Mouse (Mus musculus) frontal cortex, postnatal 36 days (tissue): ENCODE measurements at regions not wholly inside any gene's neighbourhood (a gene's known extent, or its start where the extent isn't known, plus 50 kb on each side); places are given as distances from the start of the nearest gene placed in this dataset.

Experiments
- DNase-seq, 2 experiments: peaks; one replicate each; pipeline ENCODE4 v3.0.0; 2022; ENCODE audit warnings: low spot score in 2 of 2

DNA sequence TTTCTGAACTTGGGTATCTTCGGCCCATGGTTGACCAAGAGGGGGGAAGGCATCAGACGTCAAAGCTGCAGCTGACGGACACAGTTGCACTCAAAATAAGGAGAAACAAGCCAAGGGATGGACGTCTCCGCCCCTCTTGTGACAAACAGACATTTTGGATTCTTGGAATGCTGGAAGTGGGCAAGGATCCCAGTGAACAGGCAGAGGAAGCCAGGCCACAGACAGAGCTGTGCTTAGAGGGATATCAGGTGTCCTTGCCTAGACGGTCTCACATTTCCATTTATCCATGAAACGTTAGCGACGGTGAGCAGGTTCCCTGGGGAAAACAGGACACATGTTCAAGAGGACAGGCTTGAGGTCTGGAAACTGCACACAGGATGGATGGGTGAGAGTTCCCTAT, 191.2 kb downstream of the Hs3st3b1 start:
- DNase-seq = no peak

GRCm38 (mm10) chr11:63753260-63753659, 168.8 kb downstream of the Hs3st3b1 start:
- no peak for DNase-seq

DNA sequence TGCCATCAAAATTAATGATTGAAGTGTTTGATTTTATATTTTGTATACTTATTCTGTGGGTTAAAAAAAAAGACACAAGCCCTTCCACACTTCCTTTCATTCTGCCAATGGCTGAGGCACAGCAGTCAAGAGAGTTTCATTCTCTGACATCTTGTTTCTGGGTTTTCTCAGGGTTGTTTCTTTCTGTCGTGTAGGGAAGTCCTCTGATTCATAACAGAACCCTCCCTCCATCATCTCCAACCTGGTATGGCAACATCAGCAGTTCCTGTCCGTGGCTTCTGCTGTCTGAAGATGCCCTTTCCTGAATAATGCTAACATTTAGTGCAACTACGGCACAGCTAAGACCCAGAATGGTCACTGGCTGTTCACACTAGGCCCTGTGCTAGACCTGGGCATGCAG, 167.3 kb downstream of the Hs3st3b1 start:
- DNase-seq = no peak

DNA sequence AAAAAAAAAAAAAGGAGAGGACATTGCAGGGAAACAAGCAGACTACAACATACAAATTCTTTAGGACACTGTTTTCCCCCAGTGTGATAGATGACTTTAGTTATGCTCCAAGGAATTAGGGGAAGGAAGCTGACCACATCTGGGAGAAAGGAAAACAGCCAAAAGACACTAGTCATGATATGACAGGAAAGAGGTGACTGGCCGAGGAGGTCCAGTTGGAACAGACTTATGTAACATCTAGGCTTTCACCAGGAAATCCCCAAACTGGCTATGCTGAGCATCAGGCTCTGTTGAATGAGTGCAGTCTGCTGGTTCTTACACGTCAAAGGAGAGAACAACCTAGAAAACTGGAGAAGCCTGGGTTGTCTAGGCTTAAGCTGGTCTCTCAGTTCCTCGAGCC, 163.8 kb downstream of the Hs3st3b1 start:
- DNase-seq = no peak

DNA sequence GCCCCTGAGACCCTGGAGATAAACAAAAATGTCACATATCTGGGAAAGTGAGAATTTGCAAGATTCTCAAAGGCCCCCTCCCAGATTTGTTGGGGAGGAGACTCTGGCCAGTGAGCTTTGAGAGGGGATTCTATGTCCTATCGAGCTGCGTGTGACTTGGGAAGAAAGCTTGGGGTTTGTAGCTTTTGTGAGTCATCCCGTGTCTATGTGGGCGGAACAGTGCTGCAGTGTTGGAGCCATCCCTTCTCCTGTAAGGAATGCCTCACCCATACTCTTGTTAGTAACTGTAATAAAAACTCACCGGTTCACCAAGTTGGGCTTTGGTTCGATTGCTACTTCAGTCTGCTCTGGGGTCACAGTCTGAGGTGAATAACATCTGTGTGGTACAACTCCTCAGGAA, 160.5 kb downstream of the Hs3st3b1 start:
- DNase-seq = peak; percentile 36 to 43

- no peak for DNase-seq
Measured at GRCm38 (mm10) chr11:63767631-63768250, 154.3 kb downstream of the Hs3st3b1 start.

DNA sequence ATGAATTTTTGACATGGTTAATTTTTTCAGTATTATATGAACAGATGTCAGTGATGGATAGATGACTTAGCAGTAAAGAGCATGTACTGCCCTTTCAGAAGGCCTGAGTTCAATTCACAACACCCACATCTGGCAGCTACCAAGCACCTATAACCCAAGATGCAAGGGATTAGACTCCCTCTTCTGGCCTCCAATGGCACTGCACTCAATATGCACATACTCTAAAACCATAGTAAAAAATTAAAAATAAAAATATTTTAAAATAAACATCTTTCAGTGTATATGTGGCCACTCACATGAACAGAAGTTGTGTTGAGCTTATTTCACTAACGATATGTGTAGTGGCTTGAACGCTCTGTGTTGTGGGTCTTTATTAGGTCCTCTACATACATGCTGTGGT, 152.4 kb downstream of the Hs3st3b1 start:
- no peak for DNase-seq

GRCm38 (mm10) chr11:63775382-63775781, 146.7 kb downstream of the Hs3st3b1 start:
- no peak for DNase-seq

DNA sequence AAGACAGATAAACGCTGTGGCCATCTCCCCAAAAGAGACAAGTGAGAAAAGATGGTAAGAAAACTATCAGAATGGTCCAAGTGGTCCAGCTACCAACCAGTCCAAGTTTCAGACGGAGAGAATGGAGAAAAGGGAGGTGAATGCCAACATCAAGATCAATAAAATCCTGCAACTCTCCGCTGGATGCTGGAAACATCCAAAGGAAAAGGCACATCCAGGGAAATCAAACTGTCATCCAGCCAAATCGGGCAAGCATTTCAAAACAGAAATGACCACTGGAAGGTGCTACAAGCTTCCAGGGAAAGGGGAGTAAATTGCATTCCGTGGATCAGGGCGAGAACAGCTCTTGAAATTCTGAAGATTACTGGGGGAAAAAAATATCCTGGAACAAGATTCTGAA, 142.7 kb downstream of the Hs3st3b1 start:
- no peak for DNase-seq

DNA sequence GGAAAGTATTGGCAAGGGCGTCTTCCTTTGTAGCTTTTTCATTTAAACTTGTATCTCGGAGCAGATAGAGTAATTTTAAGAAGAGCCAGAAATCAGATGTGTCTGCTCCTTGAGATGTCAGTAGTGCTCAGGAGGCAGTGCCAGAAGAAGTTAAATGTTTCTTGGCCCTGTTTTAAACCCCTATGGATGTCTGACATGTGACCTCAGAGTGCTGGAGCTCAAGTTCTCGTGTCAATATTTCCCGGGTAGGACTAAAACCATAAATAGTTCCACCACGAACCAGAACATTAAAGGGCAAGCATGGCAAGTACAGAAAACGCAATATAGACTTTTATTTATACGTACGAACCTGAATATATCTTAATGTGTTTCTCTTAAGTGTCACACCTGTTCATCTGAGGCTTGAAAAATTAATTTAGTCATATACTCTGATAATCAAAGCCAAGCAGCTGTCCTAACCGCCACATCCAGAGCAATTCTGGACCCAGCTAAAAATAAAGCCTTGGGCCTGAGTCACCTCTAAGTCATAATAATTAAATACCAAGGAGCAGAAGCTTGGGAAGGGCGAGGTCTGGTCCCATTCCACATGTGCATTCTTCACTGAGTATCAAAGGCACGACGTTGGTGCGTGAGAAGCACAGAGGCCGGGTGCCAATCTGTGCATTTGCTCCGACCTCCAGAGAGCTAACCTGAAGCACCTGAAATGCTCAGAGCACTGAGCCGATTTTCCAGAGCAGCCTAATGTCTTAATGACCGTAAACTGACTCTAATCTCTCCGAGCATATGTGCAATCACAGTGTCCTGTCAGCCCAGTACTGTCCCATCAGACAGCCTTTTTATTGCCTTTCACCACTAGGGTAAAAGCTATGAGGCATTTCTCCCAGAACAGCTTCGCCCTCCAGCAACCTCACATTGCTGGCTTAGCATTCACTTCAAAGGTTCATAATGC, 139.8 kb downstream of the Hs3st3b1 start:
- no peak for DNase-seq

- no peak for DNase-seq
Measured at GRCm38 (mm10) chr11:63785281-63785886, 136.7 kb downstream of the Hs3st3b1 start.

DNA sequence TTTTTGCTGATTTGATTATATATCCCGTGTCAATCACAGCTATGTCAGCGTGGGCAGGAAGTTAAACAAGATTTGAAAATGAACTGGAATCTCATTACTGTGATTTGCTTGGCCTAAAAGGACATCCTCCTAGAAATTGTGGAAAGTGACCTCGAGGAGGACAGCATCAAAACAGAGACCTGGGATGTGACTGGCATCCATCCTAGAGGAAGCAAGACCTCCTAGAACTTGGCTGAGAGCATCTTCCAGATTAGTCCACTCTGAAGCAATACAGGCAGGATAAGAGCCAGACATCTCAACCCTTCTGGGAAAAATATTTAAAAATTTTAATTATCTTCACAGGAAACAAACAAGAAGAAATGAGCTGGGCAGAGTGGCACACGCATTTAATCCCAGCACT, 136.1 kb downstream of the Hs3st3b1 start:
- no peak for DNase-seq

- DNase-seq = no peak
Measured at GRCm38 (mm10) chr11:63789473-63790120, 132.5 kb downstream of the Hs3st3b1 start.

DNA sequence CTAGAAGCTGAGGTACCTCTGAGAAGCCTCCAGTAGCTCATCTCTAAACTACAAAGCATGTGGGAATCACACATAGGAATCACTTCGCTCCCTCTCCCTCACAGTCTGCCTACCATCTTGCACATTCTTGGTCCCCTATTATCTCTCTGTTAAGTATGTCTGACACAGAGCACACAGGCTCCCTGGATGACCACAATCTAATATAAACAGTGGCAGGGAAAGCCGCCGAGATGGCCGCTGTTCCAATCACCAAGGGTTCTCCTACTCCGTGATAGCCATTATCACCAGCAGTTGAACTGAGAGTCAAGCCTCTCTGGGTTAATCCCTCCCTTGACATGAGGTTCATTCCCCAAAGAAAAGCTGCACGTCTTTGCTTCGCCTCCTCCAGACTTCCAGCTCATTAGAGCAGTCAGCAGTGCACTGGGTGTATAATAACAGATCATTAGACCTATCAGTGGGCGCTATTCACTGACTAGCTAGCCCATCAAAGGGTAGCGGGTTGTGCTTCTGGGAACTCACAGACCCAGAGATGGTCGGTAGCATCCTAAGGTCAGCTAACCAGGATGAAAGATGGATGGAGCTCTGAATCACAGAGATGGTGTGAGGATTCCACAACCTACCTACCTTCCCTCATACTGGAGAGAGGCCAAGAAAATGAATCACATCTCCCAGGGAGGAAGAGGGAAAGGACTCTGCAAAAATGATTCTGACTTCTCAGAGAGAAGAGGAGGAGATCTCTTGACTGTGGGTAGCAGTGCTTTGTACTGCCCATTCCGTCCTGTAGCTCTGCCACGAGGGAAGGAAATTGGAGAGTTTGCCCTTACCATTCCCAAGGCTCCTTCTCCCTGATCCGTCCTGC, 130.9 kb downstream of the Hs3st3b1 start:
- DNase-seq = peak in 1 of 2 experiments; percentile 11

DNA sequence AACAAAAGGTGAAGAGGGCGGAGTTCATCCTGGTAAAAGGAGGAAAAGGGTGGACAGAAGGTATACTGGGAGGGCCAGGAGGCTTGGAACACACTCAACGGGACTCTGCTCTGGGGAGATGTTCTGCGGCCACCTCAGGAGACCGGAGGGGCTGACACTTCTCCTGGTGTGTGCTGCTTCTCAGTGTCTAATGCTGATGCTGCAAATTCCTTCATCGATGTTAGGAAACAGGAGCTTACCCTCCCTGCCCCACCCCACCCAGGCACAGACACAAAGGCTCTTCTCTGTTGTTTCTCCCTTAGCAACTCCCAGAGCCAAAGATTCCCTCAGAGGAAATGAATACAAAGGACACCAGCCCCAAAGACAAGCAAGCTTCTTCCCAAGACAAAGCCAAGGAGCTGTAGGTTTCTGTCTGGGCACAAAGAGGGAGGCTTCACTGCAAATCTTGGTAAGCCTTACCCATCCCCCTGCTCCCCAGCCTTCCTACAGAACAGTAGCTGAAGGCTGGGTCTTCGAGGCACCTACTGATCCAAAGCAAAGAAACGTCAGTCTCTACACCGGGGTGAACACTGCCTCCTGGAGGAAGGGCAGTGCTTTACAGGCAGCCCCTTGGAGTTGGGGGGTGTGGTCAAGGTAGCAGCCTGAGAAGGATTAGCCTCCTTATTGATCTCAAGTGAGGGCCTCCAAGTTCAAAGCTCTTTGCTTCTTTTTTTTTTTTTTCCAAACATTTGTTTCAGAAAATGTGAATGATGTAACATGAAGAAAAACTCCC, 128.2 kb downstream of the Hs3st3b1 start:
- no peak for DNase-seq

DNA sequence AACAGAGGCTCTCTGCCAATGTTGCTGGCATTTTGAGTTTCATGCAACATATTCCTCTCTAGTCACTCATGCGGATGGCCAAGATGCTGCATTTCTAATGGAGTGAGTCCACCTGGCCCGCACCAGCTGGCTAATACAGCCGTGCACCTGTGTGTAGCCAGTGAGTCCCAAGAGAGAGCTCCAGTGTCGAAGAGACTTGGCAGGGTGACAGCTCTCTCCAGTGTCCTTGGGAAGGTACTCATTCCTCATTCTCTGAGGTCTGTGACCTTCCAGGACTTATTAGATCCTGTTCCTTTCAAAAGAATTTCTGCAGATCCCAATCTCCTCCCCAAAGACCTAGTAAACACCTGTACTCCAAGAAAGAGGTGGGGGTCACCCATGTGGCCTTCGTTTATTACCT, 109.9 kb downstream of the Hs3st3b1 start:
- no peak for DNase-seq

GRCm38 (mm10) chr11:63822847-63823246, 99.2 kb downstream of the Hs3st3b1 start:
- DNase-seq = no peak

- DNase-seq = no peak
Measured at GRCm38 (mm10) chr11:63827271-63827762, 94.8 kb downstream of the Hs3st3b1 start.

DNA sequence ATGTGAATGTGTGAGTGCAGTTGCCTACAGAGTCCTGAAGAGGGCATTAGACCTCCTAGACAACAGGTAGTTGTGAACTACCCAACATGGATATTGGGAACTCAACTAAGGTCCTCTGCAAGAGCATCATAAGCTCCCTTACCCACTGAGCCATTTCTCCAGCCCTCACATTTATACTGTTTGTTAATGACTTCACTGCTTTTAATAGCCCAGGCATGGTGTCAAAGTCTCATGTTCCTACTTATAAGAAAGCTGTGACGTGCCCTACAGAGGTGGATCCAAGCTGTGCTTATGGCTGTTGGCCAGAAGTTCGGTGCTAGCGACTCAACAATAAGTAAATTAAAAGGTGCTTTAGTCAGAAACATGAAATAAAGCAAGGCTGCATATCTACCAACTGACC, 88.6 kb downstream of the Hs3st3b1 start:
- no peak for DNase-seq

DNA sequence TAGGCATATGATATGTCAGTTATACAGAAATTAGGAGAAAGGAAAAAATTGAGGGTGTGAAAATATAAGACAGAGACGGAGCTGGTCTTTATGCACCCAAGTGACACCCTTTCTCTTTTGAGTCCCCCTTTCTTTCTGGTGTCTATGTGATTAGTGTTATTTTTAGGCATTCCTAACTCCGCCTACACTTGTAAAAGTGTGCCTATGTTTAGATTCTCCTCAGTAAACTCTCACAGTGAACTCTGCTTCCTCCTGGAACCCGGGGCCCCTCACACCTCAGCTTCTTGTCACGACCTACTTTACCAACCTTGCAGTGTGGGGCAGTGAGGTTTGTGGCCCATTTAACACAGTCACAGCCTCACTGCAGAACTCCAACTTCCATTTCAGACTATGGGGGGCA, 88.0 kb downstream of the Hs3st3b1 start:
- no peak for DNase-seq
